Mouse (Mus musculus): ENCODE results near the gene Ahsa1. TPM values are rescaled to one million over a fixed set of nuclear protein-coding genes. Genes with fewer than 3 reads are reported as not detected.
"Not testable (repeated sequence)": the region's sequence is repeated elsewhere in the genome, so short reads cannot be mapped to it uniquely, and the experiment has no call there.

Gene Ahsa1
- total RNA-seq (2017): 113 and 118 TPM in 2 replicates

GRCm38 (mm10) chr12:87266108-87266826 is at the start of gene Ahsa1, which contains the start of gene Vipas39:
Ahsa1 (plus strand) TSS chr12:87266479.
Vipas39 (minus strand) TSS chr12:87266256.
- ATAC-seq (ENCODE audit: extremely low read depth, insufficient number of reproducible peaks, low FRiP score, poor library complexity, severe bottlenecking): peak; percentile 96

- ATAC-seq (ENCODE audit: extremely low read depth, insufficient number of reproducible peaks, low FRiP score, poor library complexity, severe bottlenecking): no peak
Measured at GRCm38 (mm10) chr12:87217596-87217995, 48.7 kb upstream of the Ahsa1 start.

- no peak for ATAC-seq (ENCODE audit: extremely low read depth, insufficient number of reproducible peaks, low FRiP score, poor library complexity, severe bottlenecking)
Measured at GRCm38 (mm10) chr12:87219362-87219761, 46.9 kb upstream of the Ahsa1 start.

- ATAC-seq (ENCODE audit: extremely low read depth, insufficient number of reproducible peaks, low FRiP score, poor library complexity, severe bottlenecking): no peak
Measured at GRCm38 (mm10) chr12:87224950-87225349, 41.3 kb upstream of the Ahsa1 start.

GRCm38 (mm10) chr12:87226801-87227200 is 39.5 kb upstream of the Ahsa1 start:
- no peak for ATAC-seq (ENCODE audit: extremely low read depth, insufficient number of reproducible peaks, low FRiP score, poor library complexity, severe bottlenecking)

GRCm38 (mm10) chr12:87229633-87230032 is 36.6 kb upstream of the Ahsa1 start:
- ATAC-seq (ENCODE audit: extremely low read depth, insufficient number of reproducible peaks, low FRiP score, poor library complexity, severe bottlenecking): no peak

- no peak for ATAC-seq (ENCODE audit: extremely low read depth, insufficient number of reproducible peaks, low FRiP score, poor library complexity, severe bottlenecking)
Measured at GRCm38 (mm10) chr12:87230379-87230895, 35.8 kb upstream of the Ahsa1 start.

- peak; percentile 80 for ATAC-seq (ENCODE audit: extremely low read depth, insufficient number of reproducible peaks, low FRiP score, poor library complexity, severe bottlenecking)
Measured at GRCm38 (mm10) chr12:87236882-87237483, 29.3 kb upstream of the Ahsa1 start.

GRCm38 (mm10) chr12:87238632-87239031 is 27.6 kb upstream of the Ahsa1 start, which contains the start of gene Noxred1:
Noxred1 (minus strand) TSS chr12:87238732.
- ATAC-seq (ENCODE audit: extremely low read depth, insufficient number of reproducible peaks, low FRiP score, poor library complexity, severe bottlenecking): no peak

GRCm38 (mm10) chr12:87250161-87250560 is 16.1 kb upstream of the Ahsa1 start:
- no peak for ATAC-seq (ENCODE audit: extremely low read depth, insufficient number of reproducible peaks, low FRiP score, poor library complexity, severe bottlenecking)

- no peak for ATAC-seq (ENCODE audit: extremely low read depth, insufficient number of reproducible peaks, low FRiP score, poor library complexity, severe bottlenecking)
Measured at GRCm38 (mm10) chr12:87253878-87254277, 12.4 kb upstream of the Ahsa1 start.

- no peak for ATAC-seq (ENCODE audit: extremely low read depth, insufficient number of reproducible peaks, low FRiP score, poor library complexity, severe bottlenecking)
Measured at GRCm38 (mm10) chr12:87256629-87257028, 9.7 kb upstream of the Ahsa1 start.

- no peak for ATAC-seq (ENCODE audit: extremely low read depth, insufficient number of reproducible peaks, low FRiP score, poor library complexity, severe bottlenecking)
Measured at GRCm38 (mm10) chr12:87260562-87260961, 5.7 kb upstream of the Ahsa1 start.

GRCm38 (mm10) chr12:87265444-87265843 is 835 bp upstream of the Ahsa1 start:
- ATAC-seq (ENCODE audit: extremely low read depth, insufficient number of reproducible peaks, low FRiP score, poor library complexity, severe bottlenecking): no peak

- no peak for ATAC-seq (ENCODE audit: extremely low read depth, insufficient number of reproducible peaks, low FRiP score, poor library complexity, severe bottlenecking)
Measured at GRCm38 (mm10) chr12:87266827-87267603, 736 bp downstream of the Ahsa1 start.

GRCm38 (mm10) chr12:87267682-87268081 is 1.4 kb downstream of the Ahsa1 start:
- no peak for ATAC-seq (ENCODE audit: extremely low read depth, insufficient number of reproducible peaks, low FRiP score, poor library complexity, severe bottlenecking)

- ATAC-seq (ENCODE audit: extremely low read depth, insufficient number of reproducible peaks, low FRiP score, poor library complexity, severe bottlenecking): no peak
Measured at GRCm38 (mm10) chr12:87274853-87275831, 8.9 kb downstream of the Ahsa1 start.

- ATAC-seq (ENCODE audit: extremely low read depth, insufficient number of reproducible peaks, low FRiP score, poor library complexity, severe bottlenecking): not testable (repeated sequence)
Measured at GRCm38 (mm10) chr12:87277251-87277650, 11.0 kb downstream of the Ahsa1 start.

Measured in neutrophil, adult 5-6 weeks (primary cell).